Mouse (Mus musculus): ENCODE data around the gene Cisd1. TPM values are rescaled to one million over a fixed set of nuclear protein-coding genes. Genes with fewer than 3 reads are reported as not detected.
A peak's percentile ranks its signal among the peaks of the same experiment; 100 is the strongest.

The Cisd1 gene
- total and polyA plus RNA-seq, 2 experiments = 159 to 209 TPM

GRCm38 (mm10) chr10:71338156-71338905 lies 6.4 kb downstream of the Cisd1 start:
- peak overlapping the region; percentile 79 for H3K9ac ChIP-seq (ENCODE audit: low read depth, low read length)
- H3K4me1 ChIP-seq (ENCODE audit: control insufficient read depth, insufficient read depth, low read length) = peaks cover 27% of the 10 kb centered on the region
- peaks cover 18% of the 10 kb centered on the region for H3K36me3 ChIP-seq (ENCODE audit: control insufficient read depth, insufficient read depth, low read length)
- peak; percentile 92 for DNase-seq (ENCODE audit: extremely low read depth, low read depth, low spot score)
- WGBS = 17% methylated on average over 8 of the region's 8 CpGs
- H3K79me2 ChIP-seq (ENCODE audit: control insufficient read depth, insufficient read depth, low read length) = peaks cover 31% of the 10 kb centered on the region; the same call in 1 of the 2 replicates
- no peak for TF ChIP-seq CTCF (IDR thresholded peaks at IDR 0.05; ENCODE audit: low read depth, low read length)
- TF ChIP-seq POLR2A (IDR thresholded peaks at IDR 0.05; ENCODE audit: extremely low read depth, insufficient read depth, low read length) = 0 out of 2 replicates have a peak, but pooled peaks have one; percentile 23
- peak overlapping the region; percentile 48 for H3K4me3 ChIP-seq (ENCODE audit: insufficient read depth, low read depth, low read length)
- H3K27me3 ChIP-seq (ENCODE audit: control insufficient read depth, insufficient read depth, low read length) = no peaks in the 10 kb centered on the region
- peak overlapping the region; percentile 99 for H3K27ac ChIP-seq (replicated peaks; ENCODE audit: insufficient read depth, low read depth, low read length)

DNA sequence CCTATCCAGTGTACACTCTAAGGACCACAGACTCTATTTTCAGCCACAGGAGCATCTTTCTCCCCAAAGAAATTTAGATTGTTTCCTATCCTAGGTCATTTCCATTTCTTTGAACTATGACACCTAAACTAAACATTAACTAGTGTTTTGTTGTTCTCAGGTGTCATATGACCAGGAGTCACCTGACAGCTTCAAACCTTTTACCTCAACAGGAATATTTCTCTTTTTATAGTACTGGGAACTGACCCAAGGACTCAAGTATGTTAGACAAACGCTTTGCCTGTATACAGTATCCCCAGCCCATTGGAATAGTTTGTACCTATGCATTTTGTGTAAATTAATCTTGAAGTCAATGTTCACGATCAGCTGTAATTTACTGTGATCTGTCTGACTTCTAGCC lies 7.0 kb downstream of the Cisd1 start:
- WGBS = 32% methylated on average over 2 of the region's 2 CpGs
- peaks cover 37% of the 10 kb centered on the region; the same call in 1 of the 2 replicates for H3K79me2 ChIP-seq (ENCODE audit: control insufficient read depth, insufficient read depth, low read length)
- H3K9ac ChIP-seq (ENCODE audit: low read depth, low read length) = peak overlapping the region; percentile 79
- H3K27ac ChIP-seq (replicated peaks; ENCODE audit: insufficient read depth, low read depth, low read length) = peak overlapping the region; percentile 94
- H3K27me3 ChIP-seq (ENCODE audit: control insufficient read depth, insufficient read depth, low read length) = no peaks in the 10 kb centered on the region
- no peak for TF ChIP-seq POLR2A (IDR thresholded peaks at IDR 0.05; ENCODE audit: extremely low read depth, insufficient read depth, low read length)
- no peak for TF ChIP-seq CTCF (IDR thresholded peaks at IDR 0.05; ENCODE audit: low read depth, low read length)
- peaks cover 18% of the 10 kb centered on the region for H3K36me3 ChIP-seq (ENCODE audit: control insufficient read depth, insufficient read depth, low read length)
- peak; percentile 94 for DNase-seq (ENCODE audit: extremely low read depth, low read depth, low spot score)
- H3K4me1 ChIP-seq (ENCODE audit: control insufficient read depth, insufficient read depth, low read length) = peaks cover 32% of the 10 kb centered on the region
- peak overlapping the region; percentile 48 for H3K4me3 ChIP-seq (ENCODE audit: insufficient read depth, low read depth, low read length)

- TF ChIP-seq CTCF (IDR thresholded peaks at IDR 0.05; ENCODE audit: low read depth, low read length) = no peak
- no peak for TF ChIP-seq POLR2A (IDR thresholded peaks at IDR 0.05; ENCODE audit: extremely low read depth, insufficient read depth, low read length)
- peaks cover 25% of the 10 kb centered on the region for H3K4me1 ChIP-seq (ENCODE audit: control insufficient read depth, insufficient read depth, low read length)
- H3K79me2 ChIP-seq (ENCODE audit: control insufficient read depth, insufficient read depth, low read length) = peaks cover 31% of the 10 kb centered on the region; the same call in 1 of the 2 replicates
- peak overlapping the region; percentile 10; the same call in 1 of the 2 replicates for H3K9ac ChIP-seq (ENCODE audit: low read depth, low read length)
- no peaks in the 10 kb centered on the region for H3K27me3 ChIP-seq (ENCODE audit: control insufficient read depth, insufficient read depth, low read length)
- 50% methylated on average over 9 of the region's 9 CpGs for WGBS
- H3K27ac ChIP-seq (replicated peaks; ENCODE audit: insufficient read depth, low read depth, low read length) = peak overlapping the region; percentile 23
- peaks cover 40% of the 10 kb centered on the region for H3K36me3 ChIP-seq (ENCODE audit: control insufficient read depth, insufficient read depth, low read length)
- H3K4me3 ChIP-seq (ENCODE audit: insufficient read depth, low read depth, low read length) = no peak overlapping the region
- DNase-seq (ENCODE audit: extremely low read depth, low read depth, low spot score) = peak; percentile 58
Observed at GRCm38 (mm10) chr10:71332859-71333258, 11.9 kb downstream of the Cisd1 start.

- 77% methylated on average over 4 of the region's 4 CpGs for WGBS
- TF ChIP-seq CTCF (IDR thresholded peaks at IDR 0.05; ENCODE audit: low read depth, low read length) (peak; percentile 59), POLR2A (IDR thresholded peaks at IDR 0.05; ENCODE audit: extremely low read depth, insufficient read depth, low read length) (no peak)
Observed at GRCm38 (mm10) chr10:71332376-71332775, 12.4 kb downstream of the Cisd1 start.

DNA sequence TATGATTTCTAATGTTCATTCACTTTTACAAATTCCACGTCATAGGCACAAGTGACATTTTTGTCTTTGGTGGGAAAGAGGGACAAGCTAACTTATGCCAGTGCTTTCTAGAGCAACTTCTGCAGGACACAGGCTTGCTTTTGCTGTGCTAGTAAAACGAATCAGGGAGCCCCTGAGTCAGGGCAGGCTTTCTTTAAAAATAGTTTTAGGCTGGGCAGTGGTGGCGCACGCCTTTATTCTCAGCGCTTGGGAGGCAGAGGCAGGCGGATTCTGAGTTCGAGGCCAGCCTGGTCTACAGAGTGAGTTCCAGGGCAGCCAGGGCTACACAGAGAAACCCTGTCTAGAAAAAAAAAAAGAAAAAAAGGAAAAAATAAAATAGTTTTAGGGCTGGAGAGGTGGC lies 12.8 kb downstream of the Cisd1 start:
- 93% methylated on average over 7 of the region's 7 CpGs for WGBS
- H3K9ac ChIP-seq (ENCODE audit: low read depth, low read length) = no peak overlapping the region
- TF ChIP-seq CTCF (IDR thresholded peaks at IDR 0.05; ENCODE audit: low read depth, low read length) (no peak), POLR2A (IDR thresholded peaks at IDR 0.05; ENCODE audit: extremely low read depth, insufficient read depth, low read length) (no peak)

More at GRCm38 (mm10) chr10:71332376-71332775, 12.4 kb downstream of the Cisd1 start:
- Histone ChIP-seq H3K36me3 (ENCODE audit: control insufficient read depth, insufficient read depth, low read length) (peaks cover 40% of the 10 kb centered on the region), H3K79me2 (ENCODE audit: control insufficient read depth, insufficient read depth, low read length) (peaks cover 31% of the 10 kb centered on the region; the same call in 1 of the 2 replicates), H3K27me3 (ENCODE audit: control insufficient read depth, insufficient read depth, low read length) (no peaks in the 10 kb centered on the region), H3K4me1 (ENCODE audit: control insufficient read depth, insufficient read depth, low read length) (peaks cover 23% of the 10 kb centered on the region), H3K4me3 (ENCODE audit: insufficient read depth, low read depth, low read length) (no peak overlapping the region), H3K27ac (replicated peaks; ENCODE audit: insufficient read depth, low read depth, low read length) (peak overlapping the region; percentile 18; the same call in 1 of the 2 replicates), H3K9ac (ENCODE audit: low read depth, low read length) (no peak overlapping the region)
- peak; percentile 63 for DNase-seq (ENCODE audit: extremely low read depth, low read depth, low spot score)

More for the DNA sequence above, 12.8 kb downstream of the Cisd1 start:
- Histone ChIP-seq H3K4me3 (ENCODE audit: insufficient read depth, low read depth, low read length) (no peak overlapping the region), H3K27me3 (ENCODE audit: control insufficient read depth, insufficient read depth, low read length) (no peaks in the 10 kb centered on the region), H3K79me2 (ENCODE audit: control insufficient read depth, insufficient read depth, low read length) (peaks cover 29% of the 10 kb centered on the region; the same call in 1 of the 2 replicates), H3K27ac (replicated peaks; ENCODE audit: insufficient read depth, low read depth, low read length) (no peak overlapping the region), H3K36me3 (ENCODE audit: control insufficient read depth, insufficient read depth, low read length) (peaks cover 40% of the 10 kb centered on the region), H3K4me1 (ENCODE audit: control insufficient read depth, insufficient read depth, low read length) (peaks cover 20% of the 10 kb centered on the region)
- no peak for DNase-seq (ENCODE audit: extremely low read depth, low read depth, low spot score)
